Mouse (Mus musculus) c-Kit-negative CD71-positive TER-119-positive erythroid progenitor cells, embryonic 14.5 days (primary cell): Measurements from ENCODE around the gene Kctd21.
A peak's percentile ranks its signal among the peaks of the same experiment; 100 is the strongest.

ENCODE experiments used
- DNase-seq: peaks from one replicate; pipeline ENCODE4 v3.0.0-alpha.2; 2013; ENCODE audit warnings: low read depth, low spot score

The Kctd21 gene

GRCm38 (mm10) chr7:97331726-97332666 lies at the start of gene Kctd21, which contains the start of gene Usp35:
TSS of gene Kctd21 (plus strand) at chr7:97332327.
TSS of gene Usp35 (minus strand) at chr7:97332020.
- DNase-seq = peak; percentile 67

GRCm38 (mm10) chr7:97296986-97297385 lies 35.1 kb upstream of the Kctd21 start:
- DNase-seq = no peak

DNA sequence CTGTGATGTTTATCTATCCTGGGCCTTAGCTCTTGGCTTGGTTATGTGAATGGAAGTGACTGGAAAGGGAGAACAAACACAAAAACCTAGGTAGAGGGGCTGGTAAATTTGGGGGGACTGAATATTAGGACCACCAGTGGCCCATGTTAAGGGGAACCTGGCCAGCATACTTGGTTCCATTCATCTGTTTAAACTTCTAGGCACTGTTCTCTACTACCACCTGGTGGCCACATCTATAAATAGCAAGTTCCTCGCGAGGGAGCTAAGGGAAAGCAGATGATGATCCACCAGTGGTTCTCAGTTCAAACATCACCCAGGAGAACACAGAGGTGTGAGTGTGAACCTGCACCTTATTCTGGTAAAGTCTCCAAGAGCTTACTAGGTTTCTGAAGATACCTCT lies 34.7 kb upstream of the Kctd21 start:
- DNase-seq = peak; percentile 42

DNA sequence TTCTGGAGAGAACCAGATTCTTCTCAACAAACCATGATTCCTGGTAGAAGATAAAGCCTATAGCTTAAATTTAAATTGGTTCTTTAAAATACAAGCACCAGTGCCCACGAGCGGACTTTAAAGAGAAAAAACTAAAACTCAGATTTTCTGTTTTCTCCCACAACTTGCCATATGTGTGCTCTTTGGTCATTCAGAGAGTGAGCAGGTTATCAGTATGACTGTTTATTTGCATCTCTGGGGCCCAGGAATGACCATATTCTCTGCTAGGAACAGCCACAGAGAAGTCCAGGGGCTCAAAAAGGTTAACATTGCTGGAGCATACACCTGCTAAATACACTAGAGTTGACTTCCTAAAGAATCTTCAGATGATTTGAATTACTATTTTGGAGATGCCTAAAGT lies 33.8 kb upstream of the Kctd21 start:
- no peak for DNase-seq

- DNase-seq = no peak
These were observed 33.2 kb upstream of the Kctd21 start for GRCm38 (mm10) chr7:97298943-97299342.

GRCm38 (mm10) chr7:97300914-97301313 lies 31.2 kb upstream of the Kctd21 start:
- no peak for DNase-seq

GRCm38 (mm10) chr7:97301321-97301720 lies 30.8 kb upstream of the Kctd21 start:
- DNase-seq = no peak

DNA sequence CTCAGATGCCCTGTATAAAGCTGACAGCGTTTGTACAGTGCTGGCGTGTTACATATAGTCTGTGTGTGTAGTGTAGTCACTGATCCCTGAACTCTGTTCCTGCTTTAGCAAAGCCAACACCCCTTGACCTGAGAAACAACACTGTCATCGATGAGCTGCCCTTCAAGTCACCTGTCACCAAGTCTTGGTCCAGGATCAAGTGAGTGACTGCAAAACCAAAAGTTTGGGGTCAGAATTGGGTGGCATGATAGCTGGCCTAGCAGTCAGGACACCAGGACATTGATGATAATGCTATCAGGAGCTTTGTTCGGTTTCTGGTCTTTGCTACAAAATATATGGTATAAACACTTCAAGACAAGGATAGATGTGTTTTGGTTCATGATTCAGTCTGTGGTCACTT lies 29.9 kb upstream of the Kctd21 start:
- DNase-seq = no peak

GRCm38 (mm10) chr7:97302876-97303275 lies 29.3 kb upstream of the Kctd21 start:
- no peak for DNase-seq

GRCm38 (mm10) chr7:97303614-97304013 lies 28.5 kb upstream of the Kctd21 start:
- no peak for DNase-seq

- no peak for DNase-seq
These were observed 27.7 kb upstream of the Kctd21 start for GRCm38 (mm10) chr7:97304471-97304870.

- no peak for DNase-seq
These were observed 26.9 kb upstream of the Kctd21 start for GRCm38 (mm10) chr7:97305206-97305605.

GRCm38 (mm10) chr7:97306813-97307212 lies 25.3 kb upstream of the Kctd21 start:
- DNase-seq = no peak

DNA sequence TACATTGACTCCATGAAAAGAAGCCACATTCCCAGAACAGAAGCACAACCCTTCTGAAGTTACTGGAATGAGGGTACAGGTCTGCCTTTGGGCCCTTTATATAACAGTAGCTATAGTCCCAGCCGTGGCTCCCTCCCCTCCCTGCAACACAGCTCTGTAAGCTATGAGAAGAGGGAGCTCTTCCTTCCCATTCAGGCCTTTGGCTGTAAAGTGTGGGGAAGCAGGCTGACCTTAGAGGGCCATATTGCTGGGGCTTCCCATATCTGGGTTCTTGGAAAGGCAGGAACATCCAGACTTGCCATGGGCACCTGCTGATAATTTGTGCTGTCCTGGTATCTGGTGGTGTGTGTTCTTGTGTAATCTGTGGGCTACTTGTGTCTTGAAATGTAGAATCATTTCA lies 24.6 kb upstream of the Kctd21 start:
- no peak for DNase-seq

DNA sequence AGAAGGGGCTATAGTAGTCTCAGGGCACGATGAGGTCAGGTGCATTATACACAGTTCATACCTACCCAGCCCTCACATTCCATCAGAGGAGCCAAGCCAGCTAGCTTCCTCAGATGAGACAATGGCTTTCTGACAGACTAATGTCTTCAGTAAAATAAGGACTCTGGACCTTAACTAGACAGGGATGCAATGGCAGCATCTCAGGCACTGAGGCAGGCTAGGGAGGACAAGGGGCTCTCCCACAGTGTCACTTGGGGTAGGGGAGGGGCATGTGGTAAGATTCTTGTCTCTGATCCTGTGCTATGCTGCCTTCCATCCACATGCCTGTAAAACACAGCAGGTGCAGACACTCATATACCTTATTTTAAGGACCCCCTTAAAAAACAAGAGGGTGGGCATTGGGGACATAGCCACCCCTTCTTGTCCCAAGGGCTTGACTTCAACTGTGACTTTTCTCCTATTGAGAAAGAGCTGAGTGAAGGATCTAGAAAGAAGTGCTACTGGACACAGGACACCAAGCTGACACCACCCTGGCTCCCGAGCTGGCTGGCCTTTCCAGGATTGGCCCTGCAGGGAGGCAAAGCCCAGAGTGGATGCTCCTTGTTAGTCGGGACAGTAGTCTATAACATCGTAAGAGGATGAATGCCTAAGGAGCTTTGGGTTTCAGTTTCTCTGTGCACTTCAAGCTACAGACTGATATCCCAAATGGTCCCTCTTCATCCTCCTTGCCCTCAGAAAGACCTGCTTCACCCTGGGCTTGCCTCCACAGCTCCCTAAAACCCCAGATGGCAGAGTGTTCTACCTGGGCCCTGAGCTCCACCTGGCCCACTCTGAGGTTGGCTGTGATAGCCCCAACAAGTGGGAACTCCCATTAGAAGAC lies 22.4 kb upstream of the Kctd21 start:
- no peak for DNase-seq

- no peak for DNase-seq
These were observed 21.8 kb upstream of the Kctd21 start for GRCm38 (mm10) chr7:97310341-97310635.

GRCm38 (mm10) chr7:97311620-97312019 lies 20.5 kb upstream of the Kctd21 start:
- no peak for DNase-seq

GRCm38 (mm10) chr7:97312196-97312595 lies 19.9 kb upstream of the Kctd21 start:
- no peak for DNase-seq

DNA sequence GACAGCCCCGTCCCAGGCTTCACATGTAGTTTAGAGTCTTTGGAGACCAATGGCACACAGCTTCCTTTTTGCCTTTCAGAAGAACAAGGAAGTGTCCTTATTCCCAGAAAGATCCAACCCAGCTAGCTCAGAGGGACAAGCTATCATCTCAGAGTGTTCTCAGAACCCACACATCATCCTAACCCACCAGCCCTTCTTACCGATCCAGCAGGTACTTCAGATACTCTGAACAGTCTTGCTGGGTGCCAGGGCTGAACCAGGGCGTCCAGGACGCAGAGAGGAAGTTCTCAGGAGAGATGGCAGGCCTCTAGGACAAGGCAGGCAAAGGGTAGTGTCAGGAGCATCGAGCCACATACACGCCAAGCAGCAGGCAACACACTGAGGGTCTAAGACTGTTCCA lies 19.3 kb upstream of the Kctd21 start:
- DNase-seq = no peak

- DNase-seq = no peak
These were observed 18.6 kb upstream of the Kctd21 start for GRCm38 (mm10) chr7:97313364-97313995.

GRCm38 (mm10) chr7:97314646-97315045 lies 17.5 kb upstream of the Kctd21 start:
- DNase-seq = no peak

DNA sequence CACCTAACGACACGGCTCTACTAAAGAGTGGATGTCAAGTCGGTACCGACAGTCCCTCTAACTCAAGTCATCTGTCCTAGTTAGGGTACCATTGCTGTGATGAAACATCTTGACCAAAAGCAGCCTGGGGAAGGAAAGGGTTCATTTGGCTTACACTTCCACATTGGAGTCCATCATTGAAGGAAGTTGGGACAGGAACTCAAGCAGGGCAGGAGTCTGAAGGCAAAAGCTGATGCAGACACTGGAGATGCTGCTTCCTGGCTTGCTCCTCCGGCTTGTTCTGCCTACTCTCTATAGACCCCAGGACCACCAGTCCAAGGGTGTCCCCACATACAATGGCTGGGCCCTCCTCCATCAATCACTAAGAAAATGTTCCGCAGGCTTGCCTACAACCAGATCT lies 16.5 kb upstream of the Kctd21 start:
- no peak for DNase-seq
